In the genomic region with DNA sequence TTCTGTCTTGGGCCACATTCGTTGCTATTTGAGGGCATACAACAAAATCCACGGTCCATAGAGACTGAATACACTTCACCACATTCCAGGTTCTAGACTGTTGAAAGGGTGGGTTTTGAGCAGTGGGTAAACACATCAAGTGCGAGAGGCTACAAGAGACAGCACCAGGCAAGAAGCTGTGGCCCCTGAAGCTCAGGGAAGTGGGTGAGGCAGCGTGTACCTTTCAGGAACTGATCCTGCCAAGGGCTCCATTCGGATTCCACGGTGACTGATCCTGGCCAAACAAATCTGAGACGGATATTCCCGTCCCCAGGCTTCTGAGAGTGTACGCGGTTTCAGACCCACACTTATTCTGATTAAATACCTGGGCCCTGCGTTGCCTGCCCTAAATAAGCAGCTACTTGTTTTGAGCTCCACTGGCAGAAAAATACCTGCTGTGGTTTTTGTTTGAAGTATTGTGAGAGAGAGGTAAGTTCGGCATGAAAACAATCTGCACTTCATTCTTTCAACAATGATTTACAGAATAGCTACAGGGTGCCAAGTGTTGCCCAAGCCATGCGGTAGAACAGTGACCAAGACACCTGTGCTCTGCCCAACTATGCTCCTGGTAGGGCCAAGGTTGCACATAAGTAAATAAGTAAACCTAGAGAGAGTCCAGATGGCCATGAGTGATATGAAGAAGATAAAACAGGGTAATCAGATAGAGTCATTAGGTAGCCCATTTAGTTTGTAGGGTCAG, we compare ENCODE assay signal across 13 mouse cellular contexts. TPM values are rescaled to one million over a fixed set of nuclear protein-coding genes. Genes with fewer than 3 reads are reported as not detected.
DNase-seq lines count a peak whose midpoint lies in the region; ATAC-seq and TF ChIP-seq lines count a peak whose summit lies in the region.
"Had no signal": no experiment of that assay in that cellular context is flagged by ENCODE, and none has a peak within 500 bp of the region (broad histone marks: within the 10 kb centered on the region; RNA-seq: fewer than 3 reads in every experiment).

No protein-coding gene starts in this region.

- no peaks in the 10 kb centered on the region for H3K4me1 ChIP-seq in heart, embryonic 10.5 days
- 0 out of 2 replicates have a peak, but pooled peaks cover 6% of the 10 kb centered on the region for H3K4me1 ChIP-seq in intestine, postnatal 0 days (replicated peaks; ENCODE audit: control insufficient read depth, insufficient read depth, low read length)
- 0 out of 2 replicates have a peak, but pooled peaks cover 5% of the 10 kb centered on the region for H3K4me1 ChIP-seq in hindbrain, embryonic 10.5 days (replicated peaks)
- H3K4me1 ChIP-seq: limb, embryonic 12.5 days had no signal

- H3K27ac ChIP-seq in heart, embryonic 10.5 days: no peak overlapping the region
- H3K27ac ChIP-seq in intestine, postnatal 0 days (ENCODE audit: low read depth, low read length): peak overlapping the region; percentile 81
- no peak overlapping the region for H3K27ac ChIP-seq in hindbrain, embryonic 10.5 days
- no peak overlapping the region for H3K27ac ChIP-seq in layer of hippocampus, adult 2 months
- H3K27ac ChIP-seq: limb, embryonic 12.5 days had no signal

- H3K27me3 ChIP-seq in heart, embryonic 10.5 days (ENCODE audit: insufficient read depth, poor library complexity, severe bottlenecking): no peaks in the 10 kb centered on the region
- H3K27me3 ChIP-seq in intestine, postnatal 0 days (replicated peaks; ENCODE audit: control insufficient read depth, insufficient read depth, low read length): no peaks in the 10 kb centered on the region
- H3K27me3 ChIP-seq in hindbrain, embryonic 10.5 days (ENCODE audit: insufficient read depth, poor library complexity, severe bottlenecking): no peaks in the 10 kb centered on the region
- H3K27me3 ChIP-seq: limb, embryonic 12.5 days had no signal

- no peak for TF ChIP-seq CTCF in intestine, postnatal 0 days (IDR thresholded peaks at IDR 0.05; ENCODE audit: low read depth)
- no peak for TF ChIP-seq CTCF in layer of hippocampus, adult 2 months (conservative IDR thresholded peaks at IDR 0.05)

- H3K9me3 ChIP-seq in heart, embryonic 10.5 days: no peaks in the 10 kb centered on the region
- no peaks in the 10 kb centered on the region for H3K9me3 ChIP-seq in intestine, postnatal 0 days (ENCODE audit: control insufficient read depth)
- no peaks in the 10 kb centered on the region for H3K9me3 ChIP-seq in hindbrain, embryonic 10.5 days
- H3K9me3 ChIP-seq: limb, embryonic 12.5 days had no signal

- H3K9ac ChIP-seq in intestine, postnatal 0 days (ENCODE audit: low read depth, low read length): no peak overlapping the region
- H3K9ac ChIP-seq: limb, embryonic 12.5 days had no signal

- 83% methylated on average over 13 of the region's 13 CpGs for WGBS in heart, embryonic 10.5 days
- WGBS in intestine, postnatal 0 days: 39% methylated on average over 13 of the region's 13 CpGs
- WGBS in hindbrain, embryonic 10.5 days: 88% methylated on average over 13 of the region's 13 CpGs

- no peaks in the 10 kb centered on the region for H3K36me3 ChIP-seq in heart, embryonic 10.5 days
- no peaks in the 10 kb centered on the region for H3K36me3 ChIP-seq in intestine, postnatal 0 days (ENCODE audit: control insufficient read depth, insufficient read depth)
- no peaks in the 10 kb centered on the region for H3K36me3 ChIP-seq in hindbrain, embryonic 10.5 days
- H3K36me3 ChIP-seq: limb, embryonic 12.5 days had no signal

- peak overlapping the region; percentile 56 for H3K4me2 ChIP-seq in intestine, postnatal 0 days (replicated peaks; ENCODE audit: low read depth)
- H3K4me2 ChIP-seq: limb, embryonic 12.5 days had no signal

- peak; percentile 94 for ATAC-seq in intestine, postnatal 0 days
- ATAC-seq: forebrain, embryonic 14.5 days had no signal

- DNase-seq in heart, embryonic 10.5 days (ENCODE audit: low spot score): peak; percentile 60
- no peak for DNase-seq in heart, postnatal 4 days
- DNase-seq in kidney, postnatal 14 days: peak; percentile 81
- DNase-seq in lung, postnatal 36 days: peak; percentile 65
- no peak for DNase-seq in hindbrain, embryonic 10.5 days (ENCODE audit: low spot score)
- no peak for DNase-seq in adrenal gland, postnatal 10 days
- no peak for DNase-seq in layer of hippocampus, adult 2 months (ENCODE audit: low spot score in 2 of 2)
- DNase-seq: adrenal gland, postnatal 14 days; gastrocnemius, postnatal 36 days; layer of hippocampus, postnatal 36 days had no signal

- no peak overlapping the region for H3K4me3 ChIP-seq in heart, embryonic 10.5 days
- 0 out of 2 replicates have a peak overlapping the region, but pooled peaks have one; percentile 21 for H3K4me3 ChIP-seq in intestine, postnatal 0 days (ENCODE audit: low read depth, low read length)
- no peak overlapping the region for H3K4me3 ChIP-seq in hindbrain, embryonic 10.5 days
- no peak overlapping the region for H3K4me3 ChIP-seq in layer of hippocampus, adult 2 months
- H3K4me3 ChIP-seq: limb, embryonic 12.5 days had no signal

RNA-seq across cellular contexts. Expression of gene Cers6, which starts 16.1 kb away (rescaled TPM):
- 23.5 and 28.8 TPM in 2 replicates for polyA plus RNA-seq in heart, embryonic 10.5 days (2016; fragmentation: Nextera tagmentation; extraction: Ambion mirVana)
- total RNA-seq in heart, postnatal 4 days (2021): 10 to 100 TPM; 20.7 to 24.4 TPM
- 21.5 and 21.8 TPM in 2 replicates for polyA plus RNA-seq in intestine, postnatal 0 days (2015; fragmentation: Nextera tagmentation; extraction: Ambion mirVana)
- polyA plus RNA-seq in hindbrain, embryonic 10.5 days (2016; fragmentation: Nextera tagmentation; extraction: Ambion mirVana): 30.9 and 36.8 TPM in 2 replicates
- total RNA-seq in adrenal gland, postnatal 10 days (2021): 1 to 10 TPM; 8.0 to 9.6 TPM
- total RNA-seq in layer of hippocampus, adult 2 months (2021): 10 to 100 TPM; 92.2 to 97.2 TPM

Comparison
In these comparisons a context has a peak if more than half of its experiments do, and no peak if none do; other contexts are left out.
1. DNase-seq: peak in heart, embryonic 10.5 days (single experiment), kidney, postnatal 14 days (single experiment) and lung, postnatal 36 days (single experiment); none in heart, postnatal 4 days (single experiment), hindbrain, embryonic 10.5 days (single experiment), adrenal gland, postnatal 10 days (single experiment) and layer of hippocampus, adult 2 months (0 of 2).